Mouse (Mus musculus) hindbrain, embryonic 15.5 days (tissue): ENCODE measurements around the gene Galnt5. TPM values are rescaled to one million over a fixed set of nuclear protein-coding genes. Genes with fewer than 3 reads are reported as not detected.

Experiments used
- ATAC-seq: fragments of 200-750 bp; cut with Nextera tagmentation; 2 replicates; pipeline ENCODE4 v1.8.0; 2017; ENCODE audit warnings: low read depth, moderate number of reproducible peaks, moderate TSS enrichment; ENCODE audit not compliant: low FRiP score
- H3K27ac ChIP-seq: fragments of 300-500 bp; sonication (generic); replicated peaks from 2 replicates; pipeline ENCODE4 v1.5.1; 2015; ENCODE audit warnings: mild to moderate bottlenecking, inconsistent platforms
- H3K27me3 ChIP-seq: fragments of 300-500 bp; sonication (generic); 2 replicates; pipeline ENCODE4 v1.6.1; 2015; ENCODE audit warnings: control low read depth, inconsistent platforms
- H3K36me3 ChIP-seq: fragments of 300-500 bp; sonication (generic); 2 replicates; pipeline ENCODE4 v1.6.1; 2015; ENCODE audit warnings: control low read depth, inconsistent platforms
- H3K4me1 ChIP-seq: fragments of 300-500 bp; sonication (generic); replicated peaks from 2 replicates; pipeline ENCODE4 v1.6.1; 2015; ENCODE audit warnings: control low read depth, inconsistent platforms
- H3K4me2 ChIP-seq: fragments of 300-500 bp; sonication (generic); 2 replicates; pipeline ENCODE4 v1.6.1; 2015; ENCODE audit warnings: moderate library complexity, mild to moderate bottlenecking, inconsistent platforms
- H3K4me3 ChIP-seq: fragments of 300-500 bp; sonication (generic); 2 replicates; pipeline ENCODE4 v1.5.1; 2015; ENCODE audit warnings: mild to moderate bottlenecking, inconsistent platforms
- H3K9ac ChIP-seq: fragments of 300-500 bp; sonication (generic); 2 replicates; pipeline ENCODE4 v1.6.1; 2015; ENCODE audit warnings: inconsistent platforms
- H3K9me3 ChIP-seq: fragments of 300-500 bp; sonication (generic); 2 replicates; pipeline ENCODE4 v1.6.1; 2016; ENCODE audit warnings: control low read depth, inconsistent platforms
- WGBS: fragments of 180-500 bp; shearing (Covaris S2); methylation state at CpG from one replicate; pipeline ENCODE4 v1.1.7; 2015; 5-methylcytosine and 5-hydroxymethylcytosine counted together
- polyA plus RNA-seq: library from polyadenylated mRNA; unstranded; fragments of >200 nt; fragmentation: Nextera tagmentation; extraction: Ambion mirVana; gene quantifications from 2 replicates; pipeline ENCODE4 v1.2.1, GENCODE M21; 2015

The Galnt5 gene
- 0.07 and 0.12 TPM in 2 replicates for polyA plus RNA-seq

- no peak within 1 kb of the TSS for H3K4me3 ChIP-seq
- no peak within 1 kb of the TSS for H3K27ac ChIP-seq
- H3K36me3 ChIP-seq: no peaks in the 10 kb centered on the region
- WGBS: 70% methylated on average over 12 of the region's 12 CpGs
- no peaks in the 10 kb centered on the region for H3K4me1 ChIP-seq
- no peaks in the 10 kb centered on the region for H3K9me3 ChIP-seq
- no peak within 1 kb of the TSS for H3K9ac ChIP-seq
- ATAC-seq: no peak
- no peak within 1 kb of the TSS for H3K4me2 ChIP-seq
- H3K27me3 ChIP-seq: no peaks in the 10 kb centered on the region
These were observed at the start of gene Galnt5 for GRCm38 (mm10) chr2:57997752-57998430. TSS of gene Galnt5 (plus strand) at chr2:57997884.

- ATAC-seq: no peak
- 68% methylated on average over 2 of the region's 2 CpGs for WGBS
These were observed 46.1 kb upstream of the Galnt5 start for GRCm38 (mm10) chr2:57951620-57952019.

GRCm38 (mm10) chr2:57960786-57961185 lies 36.9 kb upstream of the Galnt5 start:
- WGBS: 82% methylated on average over 5 of the region's 5 CpGs
- no peaks in the 10 kb centered on the region for H3K27me3 ChIP-seq
- H3K9me3 ChIP-seq: no peaks in the 10 kb centered on the region
- H3K9ac ChIP-seq: no peak overlapping the region
- H3K4me2 ChIP-seq: no peak overlapping the region
- no peaks in the 10 kb centered on the region for H3K4me1 ChIP-seq
- ATAC-seq: no peak
- no peak overlapping the region for H3K4me3 ChIP-seq
- no peaks in the 10 kb centered on the region for H3K36me3 ChIP-seq
- H3K27ac ChIP-seq: no peak overlapping the region

More at GRCm38 (mm10) chr2:57951620-57952019, 46.1 kb upstream of the Galnt5 start:
- H3K4me3 ChIP-seq: no peak overlapping the region
- H3K9ac ChIP-seq: no peak overlapping the region
- H3K4me2 ChIP-seq: no peak overlapping the region
- H3K27me3 ChIP-seq: no peaks in the 10 kb centered on the region
- no peaks in the 10 kb centered on the region for H3K9me3 ChIP-seq
- H3K36me3 ChIP-seq: no peaks in the 10 kb centered on the region
- no peaks in the 10 kb centered on the region for H3K4me1 ChIP-seq
- no peak overlapping the region for H3K27ac ChIP-seq

- Histone ChIP-seq H3K4me3 (no peak overlapping the region), H3K4me1 (no peaks in the 10 kb centered on the region), H3K4me2 (no peak overlapping the region), H3K27me3 (no peaks in the 10 kb centered on the region), H3K36me3 (no peaks in the 10 kb centered on the region), H3K27ac (no peak overlapping the region), H3K9me3 (no peaks in the 10 kb centered on the region), H3K9ac (no peak overlapping the region)
- ATAC-seq: no peak
These were observed 15.4 kb upstream of the Galnt5 start for GRCm38 (mm10) chr2:57982248-57982647.

- no peak for ATAC-seq
- WGBS: 83% methylated on average over 2 of the region's 2 CpGs
- Histone ChIP-seq H3K4me1 (no peaks in the 10 kb centered on the region), H3K4me3 (no peak overlapping the region), H3K9me3 (no peaks in the 10 kb centered on the region), H3K9ac (no peak overlapping the region), H3K27ac (no peak overlapping the region), H3K36me3 (no peaks in the 10 kb centered on the region), H3K27me3 (no peaks in the 10 kb centered on the region), H3K4me2 (no peak overlapping the region)
These were observed 6.6 kb upstream of the Galnt5 start for GRCm38 (mm10) chr2:57991084-57991483.

- WGBS: 94% methylated on average over 3 of the region's 3 CpGs
- Histone ChIP-seq H3K4me1 (no peaks in the 10 kb centered on the region), H3K27ac (no peak overlapping the region)
These were observed 3.8 kb downstream of the Galnt5 start for GRCm38 (mm10) chr2:58001497-58001896.

GRCm38 (mm10) chr2:58007081-58007480 lies 9.4 kb downstream of the Galnt5 start:
- Histone ChIP-seq H3K4me1 (no peaks in the 10 kb centered on the region), H3K9me3 (no peaks in the 10 kb centered on the region), H3K4me3 (no peak overlapping the region), H3K27ac (no peak overlapping the region), H3K9ac (no peak overlapping the region), H3K27me3 (no peaks in the 10 kb centered on the region), H3K36me3 (no peaks in the 10 kb centered on the region), H3K4me2 (no peak overlapping the region)
- no peak for ATAC-seq
- 92% methylated on average over 5 of the region's 5 CpGs for WGBS

More at GRCm38 (mm10) chr2:58001497-58001896, 3.8 kb downstream of the Galnt5 start:
- no peak overlapping the region for H3K9ac ChIP-seq
- no peak overlapping the region for H3K4me2 ChIP-seq
- H3K4me3 ChIP-seq: no peak overlapping the region
- H3K36me3 ChIP-seq: no peaks in the 10 kb centered on the region
- no peak for ATAC-seq
- no peaks in the 10 kb centered on the region for H3K27me3 ChIP-seq
- no peaks in the 10 kb centered on the region for H3K9me3 ChIP-seq

- Histone ChIP-seq H3K9me3 (no peaks in the 10 kb centered on the region), H3K4me3 (no peak overlapping the region), H3K4me1 (no peaks in the 10 kb centered on the region), H3K27ac (no peak overlapping the region), H3K4me2 (no peak overlapping the region), H3K27me3 (no peaks in the 10 kb centered on the region), H3K9ac (no peak overlapping the region), H3K36me3 (no peaks in the 10 kb centered on the region)
- no peak for ATAC-seq
- WGBS: 87% methylated on average over 6 of the region's 6 CpGs
These were observed 25.9 kb downstream of the Galnt5 start for GRCm38 (mm10) chr2:58023556-58023955.

- Histone ChIP-seq H3K27ac (no peak overlapping the region), H3K4me3 (no peak overlapping the region), H3K9me3 (no peaks in the 10 kb centered on the region), H3K27me3 (no peaks in the 10 kb centered on the region), H3K4me2 (no peak overlapping the region), H3K36me3 (no peaks in the 10 kb centered on the region), H3K4me1 (no peaks in the 10 kb centered on the region), H3K9ac (no peak overlapping the region)
- no peak for ATAC-seq
- 81% methylated on average over 5 of the region's 5 CpGs for WGBS
These were observed 29.1 kb downstream of the Galnt5 start for GRCm38 (mm10) chr2:58026740-58027139.

- H3K4me1 ChIP-seq: no peaks in the 10 kb centered on the region
- H3K36me3 ChIP-seq: no peaks in the 10 kb centered on the region
- no peaks in the 10 kb centered on the region for H3K27me3 ChIP-seq
- no peak overlapping the region for H3K27ac ChIP-seq
- H3K9ac ChIP-seq: no peak overlapping the region
- ATAC-seq: no peak
- H3K9me3 ChIP-seq: no peaks in the 10 kb centered on the region
- no peak overlapping the region for H3K4me2 ChIP-seq
- 28% methylated on average over 7 of the region's 7 CpGs for WGBS
- H3K4me3 ChIP-seq: no peak overlapping the region
These were observed 31.7 kb downstream of the Galnt5 start for GRCm38 (mm10) chr2:58029404-58029803.

GRCm38 (mm10) chr2:58031431-58031830 lies 33.7 kb downstream of the Galnt5 start:
- no peaks in the 10 kb centered on the region for H3K36me3 ChIP-seq
- H3K9me3 ChIP-seq: no peaks in the 10 kb centered on the region
- ATAC-seq: no peak
- H3K4me3 ChIP-seq: no peak overlapping the region
- no peaks in the 10 kb centered on the region for H3K27me3 ChIP-seq
- WGBS: 90% methylated on average over 3 of the region's 3 CpGs
- H3K27ac ChIP-seq: no peak overlapping the region
- H3K4me2 ChIP-seq: no peak overlapping the region
- H3K9ac ChIP-seq: no peak overlapping the region
- H3K4me1 ChIP-seq: no peaks in the 10 kb centered on the region

GRCm38 (mm10) chr2:58035635-58036034 lies 38.0 kb downstream of the Galnt5 start:
- Histone ChIP-seq H3K27me3 (no peaks in the 10 kb centered on the region), H3K9me3 (no peaks in the 10 kb centered on the region), H3K27ac (no peak overlapping the region), H3K4me1 (no peaks in the 10 kb centered on the region), H3K4me2 (no peak overlapping the region), H3K9ac (no peak overlapping the region), H3K4me3 (no peak overlapping the region), H3K36me3 (no peaks in the 10 kb centered on the region)
- WGBS: 86% methylated on average over 4 of the region's 4 CpGs
- ATAC-seq: no peak

GRCm38 (mm10) chr2:58036926-58037325 lies 39.2 kb downstream of the Galnt5 start:
- no peaks in the 10 kb centered on the region for H3K27me3 ChIP-seq
- H3K27ac ChIP-seq: no peak overlapping the region
- H3K4me1 ChIP-seq: no peaks in the 10 kb centered on the region
- no peaks in the 10 kb centered on the region for H3K9me3 ChIP-seq
- H3K36me3 ChIP-seq: no peaks in the 10 kb centered on the region
- WGBS: 95% methylated on average over 2 of the region's 2 CpGs
- ATAC-seq: no peak
- H3K4me2 ChIP-seq: no peak overlapping the region
- H3K9ac ChIP-seq: no peak overlapping the region
- no peak overlapping the region for H3K4me3 ChIP-seq
